Mouse (Mus musculus) forebrain, postnatal 0 days (tissue): ENCODE measurements at regions not wholly inside any gene's neighbourhood (a gene's known extent, or its start where the extent isn't known, plus 50 kb on each side); places are given as distances from the start of the nearest gene placed in this dataset.
A peak's percentile ranks its signal among the peaks of the same experiment; 100 is the strongest.
"Not testable (repeated sequence)": the region's sequence is repeated elsewhere in the genome, so short reads cannot be mapped to it uniquely, and the experiment has no call there.

Experiments
- ATAC-seq: fragments of 200-750 bp; cut with Nextera tagmentation; 2 replicates; pipeline ENCODE4 v1.8.0; 2017; ENCODE audit warnings: mild to moderate bottlenecking, moderate library complexity
- DNase-seq: peaks from one replicate; pipeline ENCODE4 v3.0.0-alpha.2; 2015
- H3K27ac ChIP-seq: fragments of 300-500 bp; sonication (generic); 2 replicates; pipeline ENCODE4 v1.5.1; 2014; ENCODE audit warnings: low read depth, mild to moderate bottlenecking, antibody characterized with exemption, low read length, moderate library complexity, mixed read lengths
- H3K27me3 ChIP-seq: fragments of 300-500 bp; sonication (generic); 2 replicates; pipeline ENCODE4 v1.6.1; 2014; ENCODE audit warnings: mild to moderate bottlenecking, low read length, mixed read lengths; ENCODE audit not compliant: insufficient read depth
- H3K36me3 ChIP-seq: fragments of 300-500 bp; sonication (generic); 2 replicates; pipeline ENCODE4 v1.6.1; 2014; ENCODE audit warnings: mild to moderate bottlenecking, moderate library complexity; ENCODE audit not compliant: insufficient read depth
- H3K4me1 ChIP-seq: fragments of 300-500 bp; sonication (generic); 2 replicates; pipeline ENCODE4 v1.6.1; 2014; ENCODE audit warnings: antibody characterized with exemption; ENCODE audit not compliant: insufficient read depth
- H3K4me2 ChIP-seq: fragments of 300-500 bp; sonication (generic); 2 replicates; pipeline ENCODE4 v1.6.1; 2014; ENCODE audit warnings: low read depth, mild to moderate bottlenecking, moderate library complexity
- H3K4me3 ChIP-seq: fragments of 300-500 bp; sonication (generic); 2 replicates; pipeline ENCODE4 v1.5.1; 2014; ENCODE audit warnings: low read depth, low read length, mixed read lengths
- H3K9ac ChIP-seq: fragments of 300-500 bp; sonication (generic); 2 replicates; pipeline ENCODE4 v1.6.1; 2014; ENCODE audit warnings: mild to moderate bottlenecking
- H3K9me3 ChIP-seq: fragments of 300-500 bp; sonication (generic); 2 replicates; pipeline ENCODE4 v1.6.1; 2016; ENCODE audit warnings: low read length
- CTCF ChIP-seq: sonication (generic); IDR thresholded peaks from 2 replicates; pipeline ENCODE4 v1.5.1; 2016; ENCODE audit warnings: antibody characterized with exemption, control low read depth, low read depth
- WGBS: fragments of 180-500 bp; shearing (Covaris S2); extraction: QIAGEN DNeasy Blood & Tissue Kit; methylation state at CpG from one replicate; pipeline ENCODE4 v1.1.7; 2014; 5-methylcytosine and 5-hydroxymethylcytosine counted together

DNA sequence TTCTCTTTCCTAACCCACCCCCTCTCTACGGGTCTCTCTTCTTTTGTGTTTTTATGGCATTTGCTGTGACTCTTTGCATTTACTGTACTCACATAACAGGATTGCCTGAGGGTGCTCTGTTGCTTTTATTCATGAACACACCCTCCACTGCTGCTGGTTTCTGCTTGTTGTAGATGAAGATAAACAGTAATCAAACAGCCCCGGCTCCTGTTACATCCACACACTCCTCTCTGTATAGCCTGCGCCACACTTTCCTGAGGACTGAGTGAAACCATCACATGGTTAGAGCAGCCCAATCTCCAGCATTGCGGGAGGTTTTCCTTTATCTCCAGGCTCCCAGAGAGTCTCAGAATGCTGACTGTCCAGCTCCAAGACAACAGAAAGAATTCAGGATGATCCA is 296.0 kb upstream of the Cdh4 start:
- H3K4me3 ChIP-seq: no peak overlapping the region
- 72% methylated on average over 4 of the region's 4 CpGs for WGBS
- H3K9me3 ChIP-seq: no peaks in the 10 kb centered on the region
- H3K27ac ChIP-seq: no peak overlapping the region
- no peaks in the 10 kb centered on the region for H3K4me1 ChIP-seq
- no peak overlapping the region for H3K9ac ChIP-seq
- no peaks in the 10 kb centered on the region for H3K36me3 ChIP-seq
- no peak for DNase-seq
- ATAC-seq: no peak
- no peak overlapping the region for H3K4me2 ChIP-seq
- TF ChIP-seq CTCF: no peak
- no peaks in the 10 kb centered on the region for H3K27me3 ChIP-seq

- ATAC-seq (no peak), DNase-seq (no peak)
- no peak overlapping the region for H3K4me3 ChIP-seq
- no peak overlapping the region for H3K4me2 ChIP-seq
- H3K36me3 ChIP-seq: no peaks in the 10 kb centered on the region
- H3K4me1 ChIP-seq: no peaks in the 10 kb centered on the region
- H3K9me3 ChIP-seq: no peaks in the 10 kb centered on the region
- no peak overlapping the region for H3K9ac ChIP-seq
- H3K27me3 ChIP-seq: no peaks in the 10 kb centered on the region
- TF ChIP-seq CTCF: no peak
- 34% methylated on average over 5 of the region's 5 CpGs for WGBS
- no peak overlapping the region for H3K27ac ChIP-seq
Observed at GRCm38 (mm10) chr2:179148194-179148593, 294.0 kb upstream of the Cdh4 start.

DNA sequence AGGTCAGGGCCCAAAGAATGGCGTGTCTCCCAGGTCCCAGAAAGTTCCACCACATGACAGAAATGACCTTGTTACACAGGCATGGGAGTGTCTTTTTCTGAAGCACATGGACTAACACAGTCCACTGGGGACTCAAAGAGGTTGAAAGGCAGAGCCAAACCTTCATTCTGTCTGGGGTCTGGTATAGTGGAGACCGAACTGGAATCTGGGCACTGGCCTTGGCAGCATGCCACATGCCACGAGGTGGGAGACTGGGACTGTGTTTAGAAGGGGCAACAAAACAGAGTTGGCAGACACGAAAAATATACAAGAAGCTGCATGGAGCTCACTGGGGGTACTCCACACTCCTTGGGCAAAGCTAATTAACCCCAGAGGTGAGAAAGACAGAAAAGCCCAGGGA is 293.6 kb upstream of the Cdh4 start:
- DNase-seq (peak; percentile 12), ATAC-seq (no peak)
- no peaks in the 10 kb centered on the region for H3K4me1 ChIP-seq
- 26% methylated on average over 4 of the region's 4 CpGs for WGBS
- H3K9me3 ChIP-seq: no peaks in the 10 kb centered on the region
- H3K4me3 ChIP-seq: no peak overlapping the region
- no peaks in the 10 kb centered on the region for H3K27me3 ChIP-seq
- H3K36me3 ChIP-seq: no peaks in the 10 kb centered on the region
- no peak overlapping the region for H3K27ac ChIP-seq
- H3K9ac ChIP-seq: no peak overlapping the region
- TF ChIP-seq CTCF: no peak
- H3K4me2 ChIP-seq: no peak overlapping the region

- TF ChIP-seq CTCF: no peak
- WGBS: 92% methylated on average over 9 of the region's 9 CpGs
Observed at GRCm38 (mm10) chr2:179158881-179159280, 283.4 kb upstream of the Cdh4 start.

DNA sequence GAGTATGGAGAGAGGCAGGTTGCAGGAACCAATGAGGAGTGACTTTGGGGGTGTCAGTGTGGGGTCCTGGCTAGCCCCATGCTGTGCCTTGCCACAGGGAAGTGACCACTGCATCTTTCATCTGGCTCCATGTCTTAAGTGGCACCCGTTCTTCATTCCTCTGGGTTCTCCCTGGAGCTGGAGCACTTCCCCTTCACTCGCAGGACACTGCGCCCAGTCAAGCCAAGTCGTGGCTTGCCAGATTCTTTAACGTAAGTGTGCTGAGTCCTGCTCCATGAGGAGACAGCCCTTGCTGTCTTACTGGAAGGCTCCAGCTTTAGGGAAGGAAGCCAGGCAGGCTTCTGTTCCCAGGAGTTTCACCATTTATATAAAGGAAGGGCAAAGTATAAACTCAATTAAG is 279.1 kb upstream of the Cdh4 start:
- no peak overlapping the region for H3K9ac ChIP-seq
- no peak overlapping the region for H3K4me3 ChIP-seq
- 84% methylated on average over 5 of the region's 5 CpGs for WGBS
- no peak overlapping the region for H3K27ac ChIP-seq
- no peaks in the 10 kb centered on the region for H3K9me3 ChIP-seq
- ATAC-seq (no peak), DNase-seq (no peak)
- no peaks in the 10 kb centered on the region for H3K4me1 ChIP-seq
- no peaks in the 10 kb centered on the region for H3K36me3 ChIP-seq
- H3K27me3 ChIP-seq: no peaks in the 10 kb centered on the region
- no peak for TF ChIP-seq CTCF
- H3K4me2 ChIP-seq: no peak overlapping the region

More at GRCm38 (mm10) chr2:179158881-179159280, 283.4 kb upstream of the Cdh4 start:
- Histone ChIP-seq H3K9me3 (no peaks in the 10 kb centered on the region), H3K4me1 (no peaks in the 10 kb centered on the region), H3K4me3 (no peak overlapping the region), H3K27ac (no peak overlapping the region), H3K4me2 (no peak overlapping the region), H3K36me3 (no peaks in the 10 kb centered on the region), H3K9ac (no peak overlapping the region), H3K27me3 (no peaks in the 10 kb centered on the region)
- DNase-seq (no peak), ATAC-seq (no peak)

- no peak overlapping the region for H3K4me2 ChIP-seq
- ATAC-seq: no peak
- H3K9ac ChIP-seq: no peak overlapping the region
- DNase-seq: no peak
- no peak for TF ChIP-seq CTCF
- H3K9me3 ChIP-seq: no peaks in the 10 kb centered on the region
- 72% methylated on average over 6 of the region's 6 CpGs for WGBS
- H3K4me1 ChIP-seq: no peaks in the 10 kb centered on the region
- H3K4me3 ChIP-seq: no peak overlapping the region
- no peaks in the 10 kb centered on the region for H3K27me3 ChIP-seq
- no peaks in the 10 kb centered on the region for H3K36me3 ChIP-seq
- no peak overlapping the region for H3K27ac ChIP-seq
Observed at GRCm38 (mm10) chr2:179170157-179170556, 272.1 kb upstream of the Cdh4 start.

DNA sequence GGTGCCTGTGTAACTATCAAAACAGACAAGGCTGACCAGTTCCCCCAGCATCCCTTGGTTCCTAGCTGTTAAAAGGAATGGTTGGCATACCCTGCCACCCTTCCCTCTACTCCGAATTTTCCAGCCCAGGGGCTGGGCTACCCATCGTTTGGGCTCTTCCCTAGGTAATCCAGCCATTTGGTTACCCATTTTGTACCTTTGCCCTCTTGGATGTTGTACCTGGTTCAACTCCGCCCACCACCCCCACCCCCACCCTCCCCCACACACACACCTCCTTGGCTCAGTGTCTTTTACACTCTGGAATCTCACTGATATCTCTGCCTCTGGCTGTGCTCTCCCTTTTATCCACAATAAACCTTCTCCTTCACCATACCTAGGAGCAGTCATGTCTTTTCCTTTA is 271.6 kb upstream of the Cdh4 start:
- H3K4me3 ChIP-seq: no peak overlapping the region
- H3K36me3 ChIP-seq: no peaks in the 10 kb centered on the region
- no peaks in the 10 kb centered on the region for H3K9me3 ChIP-seq
- no peaks in the 10 kb centered on the region for H3K27me3 ChIP-seq
- ATAC-seq (no peak), DNase-seq (no peak)
- no peaks in the 10 kb centered on the region for H3K4me1 ChIP-seq
- H3K4me2 ChIP-seq: no peak overlapping the region
- H3K9ac ChIP-seq: no peak overlapping the region
- 61% methylated on average over 3 of the region's 3 CpGs for WGBS
- H3K27ac ChIP-seq: no peak overlapping the region
- TF ChIP-seq CTCF: no peak

- H3K36me3 ChIP-seq, H3K4me1 ChIP-seq, DNase-seq, H3K27ac ChIP-seq, H3K27me3 ChIP-seq, H3K9ac ChIP-seq, H3K9me3 ChIP-seq, ATAC-seq: not testable (repeated sequence)
- 8% methylated on average over 27 of the region's 35 CpGs for WGBS
- peak overlapping the region; percentile 38 for H3K4me2 ChIP-seq
- peak overlapping the region; percentile 12; the same call in 1 of the 2 replicates for H3K4me3 ChIP-seq
Observed at GRCm38 (mm10) chr2:179176835-179177530, 265.2 kb upstream of the Cdh4 start.
